ENCODE assay signal across 16 mouse cellular contexts in genomic region chr7:99404031-99404735, GRCm38 (mm10). TPM values are rescaled to one million over a fixed set of nuclear protein-coding genes. Genes with fewer than 3 reads are reported as not detected.
"Had no signal": no experiment of that assay in that cellular context is flagged by ENCODE, and none has a peak within 500 bp of the region (broad histone marks: within the 10 kb centered on the region; RNA-seq: fewer than 3 reads in every experiment).

No protein-coding gene starts in this region.

- DNase-seq: liver, postnatal 0 days; lung, adult 2 months; lung, postnatal 14 days; right cerebral cortex, postnatal 14 days; thymus, adult 2 months; thymus, postnatal 25 days; thymus, postnatal 4 days had no signal

- H3K4me1 ChIP-seq: midbrain, embryonic 15.5 days had no signal

- H3K9me3 ChIP-seq: liver, embryonic 15.5 days; lung, embryonic 15.5 days; midbrain, embryonic 12.5 days; midbrain, embryonic 15.5 days; neural tube, embryonic 12.5 days; stomach, embryonic 15.5 days had no signal

- H3K27me3 ChIP-seq: liver, embryonic 15.5 days; lung, embryonic 15.5 days; midbrain, embryonic 12.5 days; midbrain, embryonic 15.5 days; neural tube, embryonic 12.5 days; stomach, embryonic 15.5 days had no signal

- H3K9ac ChIP-seq: liver, embryonic 15.5 days; liver, postnatal 0 days; lung, embryonic 15.5 days; midbrain, embryonic 12.5 days; midbrain, embryonic 15.5 days; neural tube, embryonic 12.5 days; stomach, embryonic 15.5 days had no signal

- H3K36me3 ChIP-seq: liver, embryonic 15.5 days; stomach, embryonic 15.5 days had no signal

- ATAC-seq: liver, postnatal 0 days; midbrain, embryonic 15.5 days had no signal

- H3K4me2 ChIP-seq: liver, embryonic 15.5 days; lung, embryonic 15.5 days; midbrain, embryonic 12.5 days; midbrain, embryonic 15.5 days; neural tube, embryonic 12.5 days; stomach, embryonic 15.5 days had no signal

- H3K27ac ChIP-seq: liver, embryonic 15.5 days; lung, embryonic 15.5 days; macrophage; midbrain, embryonic 12.5 days; midbrain, embryonic 15.5 days; neural tube, embryonic 12.5 days; stomach, postnatal 0 days had no signal

- H3K4me3 ChIP-seq: liver, embryonic 15.5 days; lung, embryonic 15.5 days; midbrain, embryonic 12.5 days; midbrain, embryonic 15.5 days; neural tube, embryonic 12.5 days; stomach, embryonic 15.5 days had no signal

RNA-seq across cellular contexts. Expression of gene Serpinh1, which starts 51.1 kb away (rescaled TPM):
- total RNA-seq: monocyte, adult 5-6 weeks had no signal
